Mouse (Mus musculus): Measurements from ENCODE around the gene Ppp4r1. TPM values are rescaled to one million over a fixed set of nuclear protein-coding genes. Genes with fewer than 3 reads are reported as not detected.

Gene Ppp4r1
- polyA plus RNA-seq, 1 experiment from 2014 or later, result 48.0 TPM

- Histone ChIP-seq H3K27ac (no peak overlapping the region), H3K9ac (replicated peaks) (no peak overlapping the region), H3K9me3 (no peaks in the 10 kb centered on the region), H3K36me3 (peaks cover 66% of the 10 kb centered on the region), H3K27me3 (no peaks in the 10 kb centered on the region), H3K4me1 (replicated peaks) (peaks cover 4% of the 10 kb centered on the region; the same call in 1 of the 2 replicates), H3K4me3 (replicated peaks) (no peak overlapping the region), H3K4me2 (replicated peaks) (no peak overlapping the region)
- no peak for ATAC-seq
- 81% methylated on average over 11 of the region's 11 CpGs for WGBS
These were observed 65.5 kb downstream of the Ppp4r1 start for GRCm38 (mm10) chr17:65847694-65848449.

- Histone ChIP-seq H3K4me3 (replicated peaks) (no peak overlapping the region), H3K9ac (replicated peaks) (no peak overlapping the region), H3K36me3 (peaks cover 71% of the 10 kb centered on the region), H3K27me3 (no peaks in the 10 kb centered on the region), H3K4me1 (replicated peaks) (peaks cover 4% of the 10 kb centered on the region; the same call in 1 of the 2 replicates), H3K4me2 (replicated peaks) (no peak overlapping the region), H3K9me3 (no peaks in the 10 kb centered on the region), H3K27ac (no peak overlapping the region)
- no peak for ATAC-seq
- WGBS, result 92% methylated on average over 17 of the region's 17 CpGs
These were observed 68.1 kb downstream of the Ppp4r1 start for GRCm38 (mm10) chr17:65850487-65850886.

- peaks cover 4% of the 10 kb centered on the region; the same call in 1 of the 2 replicates for H3K4me1 ChIP-seq (replicated peaks)
- WGBS, result 92% methylated on average over 6 of the region's 6 CpGs
- no peak overlapping the region for H3K27ac ChIP-seq
- no peak overlapping the region for H3K9ac ChIP-seq (replicated peaks)
- H3K9me3 ChIP-seq, result no peaks in the 10 kb centered on the region
- H3K4me2 ChIP-seq (replicated peaks), result no peak overlapping the region
- H3K36me3 ChIP-seq, result peaks cover 75% of the 10 kb centered on the region
- ATAC-seq, result no peak
- no peaks in the 10 kb centered on the region for H3K27me3 ChIP-seq
- H3K4me3 ChIP-seq (replicated peaks), result no peak overlapping the region
These were observed 69.4 kb downstream of the Ppp4r1 start for GRCm38 (mm10) chr17:65851749-65852148.

- no peaks in the 10 kb centered on the region for H3K27me3 ChIP-seq
- H3K36me3 ChIP-seq, result peaks cover 86% of the 10 kb centered on the region
- no peak overlapping the region for H3K4me2 ChIP-seq (replicated peaks)
These were observed 71.0 kb downstream of the Ppp4r1 start for GRCm38 (mm10) chr17:65853326-65853725.

GRCm38 (mm10) chr17:65854006-65854405 is 71.6 kb downstream of the Ppp4r1 start:
- 94% methylated on average over 4 of the region's 4 CpGs for WGBS
- H3K4me3 ChIP-seq (replicated peaks), result no peak overlapping the region
- H3K4me1 ChIP-seq (replicated peaks), result no peaks in the 10 kb centered on the region
- no peaks in the 10 kb centered on the region for H3K9me3 ChIP-seq
- no peak overlapping the region for H3K27ac ChIP-seq
- H3K9ac ChIP-seq (replicated peaks), result no peak overlapping the region
- H3K4me2 ChIP-seq (replicated peaks), result no peak overlapping the region
- ATAC-seq, result no peak
- H3K36me3 ChIP-seq, result peaks cover 83% of the 10 kb centered on the region
- no peaks in the 10 kb centered on the region for H3K27me3 ChIP-seq

More at GRCm38 (mm10) chr17:65853326-65853725, 71.0 kb downstream of the Ppp4r1 start:
- Histone ChIP-seq H3K27ac (no peak overlapping the region), H3K4me3 (replicated peaks) (no peak overlapping the region), H3K9ac (replicated peaks) (no peak overlapping the region), H3K9me3 (no peaks in the 10 kb centered on the region), H3K4me1 (replicated peaks) (no peaks in the 10 kb centered on the region)
- WGBS, result 91% methylated on average over 6 of the region's 6 CpGs
- ATAC-seq, result no peak

- no peak overlapping the region for H3K27ac ChIP-seq
- H3K9ac ChIP-seq (replicated peaks), result no peak overlapping the region
- H3K4me1 ChIP-seq (replicated peaks), result no peaks in the 10 kb centered on the region
- H3K4me3 ChIP-seq (replicated peaks), result no peak overlapping the region
- ATAC-seq, result no peak
- no peaks in the 10 kb centered on the region for H3K9me3 ChIP-seq
- H3K36me3 ChIP-seq, result peaks cover 65% of the 10 kb centered on the region
- H3K4me2 ChIP-seq (replicated peaks), result no peak overlapping the region
- H3K27me3 ChIP-seq, result no peaks in the 10 kb centered on the region
- 90% methylated on average over 4 of the region's 4 CpGs for WGBS
These were observed 75.2 kb downstream of the Ppp4r1 start for GRCm38 (mm10) chr17:65857617-65858016.

- Histone ChIP-seq H3K36me3 (peaks cover 51% of the 10 kb centered on the region), H3K9ac (replicated peaks) (no peak overlapping the region), H3K4me3 (replicated peaks) (no peak overlapping the region), H3K27ac (no peak overlapping the region), H3K9me3 (no peaks in the 10 kb centered on the region), H3K4me2 (replicated peaks) (no peak overlapping the region), H3K27me3 (no peaks in the 10 kb centered on the region), H3K4me1 (replicated peaks) (no peaks in the 10 kb centered on the region)
- 56% methylated on average over 4 of the region's 4 CpGs for WGBS
- no peak for ATAC-seq
These were observed 80.2 kb downstream of the Ppp4r1 start for GRCm38 (mm10) chr17:65862579-65862978.

- Histone ChIP-seq H3K36me3 (peaks cover 45% of the 10 kb centered on the region), H3K4me1 (replicated peaks) (no peaks in the 10 kb centered on the region), H3K27me3 (no peaks in the 10 kb centered on the region), H3K9ac (replicated peaks) (no peak overlapping the region), H3K4me2 (replicated peaks) (no peak overlapping the region), H3K4me3 (replicated peaks) (no peak overlapping the region), H3K27ac (no peak overlapping the region), H3K9me3 (no peaks in the 10 kb centered on the region)
- ATAC-seq, result no peak
- WGBS, result 95% methylated on average over 12 of the region's 12 CpGs
These were observed 81.5 kb downstream of the Ppp4r1 start for GRCm38 (mm10) chr17:65863830-65864229.

- Histone ChIP-seq H3K4me3 (replicated peaks) (no peak overlapping the region), H3K9me3 (no peaks in the 10 kb centered on the region), H3K27me3 (no peaks in the 10 kb centered on the region), H3K36me3 (peaks cover 40% of the 10 kb centered on the region), H3K4me2 (replicated peaks) (no peak overlapping the region), H3K9ac (replicated peaks) (no peak overlapping the region), H3K27ac (no peak overlapping the region), H3K4me1 (replicated peaks) (no peaks in the 10 kb centered on the region)
- 44% methylated on average over 4 of the region's 4 CpGs for WGBS
- peak; percentile 28; the same call in 1 of the 2 replicates for ATAC-seq
These were observed 82.4 kb downstream of the Ppp4r1 start for GRCm38 (mm10) chr17:65864742-65865141.

- no peak overlapping the region for H3K4me2 ChIP-seq (replicated peaks)
- 0 out of 2 replicates have a peak, but pooled peaks have one; percentile 13 for ATAC-seq
- no peaks in the 10 kb centered on the region for H3K4me1 ChIP-seq (replicated peaks)
- 0 out of 2 replicates have a peak overlapping the region, but pooled peaks have one; percentile 35 for H3K27ac ChIP-seq
- no peak overlapping the region for H3K4me3 ChIP-seq (replicated peaks)
- no peaks in the 10 kb centered on the region for H3K27me3 ChIP-seq
- H3K9me3 ChIP-seq, result no peaks in the 10 kb centered on the region
- peaks cover 40% of the 10 kb centered on the region for H3K36me3 ChIP-seq
- no peak overlapping the region for H3K9ac ChIP-seq (replicated peaks)
These were observed 82.9 kb downstream of the Ppp4r1 start for GRCm38 (mm10) chr17:65865265-65865664.

- Histone ChIP-seq H3K9ac (replicated peaks) (no peak overlapping the region), H3K27me3 (no peaks in the 10 kb centered on the region), H3K36me3 (peaks cover 33% of the 10 kb centered on the region), H3K27ac (no peak overlapping the region), H3K9me3 (no peaks in the 10 kb centered on the region), H3K4me2 (replicated peaks) (no peak overlapping the region), H3K4me1 (replicated peaks) (peaks cover 2% of the 10 kb centered on the region; the same call in 1 of the 2 replicates), H3K4me3 (replicated peaks) (no peak overlapping the region)
- no peak for ATAC-seq
- WGBS, result 93% methylated on average over 3 of the region's 3 CpGs
These were observed 83.8 kb downstream of the Ppp4r1 start for GRCm38 (mm10) chr17:65866201-65866600.

GRCm38 (mm10) chr17:65867996-65868395 is 85.6 kb downstream of the Ppp4r1 start:
- Histone ChIP-seq H3K4me2 (replicated peaks) (no peak overlapping the region), H3K4me3 (replicated peaks) (no peak overlapping the region), H3K27ac (no peak overlapping the region), H3K4me1 (replicated peaks) (peaks cover 20% of the 10 kb centered on the region), H3K9ac (replicated peaks) (no peak overlapping the region), H3K36me3 (peaks cover 25% of the 10 kb centered on the region), H3K9me3 (no peaks in the 10 kb centered on the region), H3K27me3 (no peaks in the 10 kb centered on the region)
- ATAC-seq, result no peak
- 89% methylated on average over 5 of the region's 5 CpGs for WGBS
